Mouse (Mus musculus) stomach, postnatal 0 days (tissue): ENCODE measurements around the gene Rreb1. TPM values are rescaled to one million over a fixed set of nuclear protein-coding genes. Genes with fewer than 3 reads are reported as not detected.

ENCODE experiments used
- ATAC-seq: fragments of 200-750 bp; cut with Nextera tagmentation; 2 replicates; pipeline ENCODE4 v1.8.0; 2017; ENCODE audit not compliant: low FRiP score, low TSS enrichment
- DNase-seq: peaks from one replicate; pipeline ENCODE4 v3.0.0-alpha.2; 2016; ENCODE audit warnings: low spot score
- H3K27ac ChIP-seq: fragments of 300-500 bp; sonication (generic); replicated peaks from 2 replicates; pipeline ENCODE4 v1.5.1; 2014; ENCODE audit warnings: mild to moderate bottlenecking, control low read depth
- H3K27me3 ChIP-seq: fragments of 300-500 bp; sonication (generic); 2 replicates; pipeline ENCODE4 v1.6.1; 2014; ENCODE audit warnings: low read length; ENCODE audit not compliant: control insufficient read depth, insufficient read depth
- H3K36me3 ChIP-seq: fragments of 300-500 bp; sonication (generic); 2 replicates; pipeline ENCODE4 v1.6.1; 2014; ENCODE audit warnings: low read length, mixed read lengths; ENCODE audit not compliant: control insufficient read depth, insufficient read depth
- H3K4me1 ChIP-seq: fragments of 300-500 bp; sonication (generic); replicated peaks from 2 replicates; pipeline ENCODE4 v1.6.1; 2014; ENCODE audit warnings: antibody characterized with exemption; ENCODE audit not compliant: control insufficient read depth, insufficient read depth
- H3K4me2 ChIP-seq: fragments of 300-500 bp; sonication (generic); replicated peaks from 2 replicates; pipeline ENCODE4 v1.6.1; 2014; ENCODE audit warnings: low read depth, mild to moderate bottlenecking, control low read depth, moderate library complexity
- H3K4me3 ChIP-seq: fragments of 300-500 bp; sonication (generic); 2 replicates; pipeline ENCODE4 v1.5.1; 2014; ENCODE audit warnings: low read depth, low read length, control low read depth
- H3K9ac ChIP-seq: fragments of 300-500 bp; sonication (generic); 2 replicates; pipeline ENCODE4 v1.6.1; 2014; ENCODE audit warnings: mild to moderate bottlenecking, low read length, control low read depth, mixed read lengths
- H3K9me3 ChIP-seq: fragments of 300-500 bp; sonication (generic); 2 replicates; pipeline ENCODE4 v1.6.1; 2016; ENCODE audit warnings: low read length; ENCODE audit not compliant: control insufficient read depth
- CTCF ChIP-seq: IDR thresholded peaks from 2 replicates; pipeline ENCODE4 v1.5.1; 2016; ENCODE audit warnings: antibody characterized with exemption, low read depth, mild to moderate bottlenecking, moderate library complexity
- EP300 ChIP-seq: optimal IDR thresholded peaks from 2 replicates; pipeline ENCODE3; 2016; ENCODE audit warnings: antibody characterized with exemption
- WGBS: fragments of 180-500 bp; shearing (Covaris S2); extraction: QIAGEN DNeasy Blood & Tissue Kit; methylation state at CpG from one replicate; pipeline ENCODE4 v1.1.7; 2014; 5-methylcytosine and 5-hydroxymethylcytosine counted together
- polyA plus RNA-seq: library from polyadenylated mRNA; unstranded; fragments of >200 nt; fragmentation: Nextera tagmentation; extraction: Ambion mirVana; gene quantifications from 2 replicates; pipeline ENCODE4 v1.2.1, GENCODE M21; 2015

Rreb1 gene
- polyA plus RNA-seq, 1 experiment from 2014 or later = 6.0 TPM

DNA sequence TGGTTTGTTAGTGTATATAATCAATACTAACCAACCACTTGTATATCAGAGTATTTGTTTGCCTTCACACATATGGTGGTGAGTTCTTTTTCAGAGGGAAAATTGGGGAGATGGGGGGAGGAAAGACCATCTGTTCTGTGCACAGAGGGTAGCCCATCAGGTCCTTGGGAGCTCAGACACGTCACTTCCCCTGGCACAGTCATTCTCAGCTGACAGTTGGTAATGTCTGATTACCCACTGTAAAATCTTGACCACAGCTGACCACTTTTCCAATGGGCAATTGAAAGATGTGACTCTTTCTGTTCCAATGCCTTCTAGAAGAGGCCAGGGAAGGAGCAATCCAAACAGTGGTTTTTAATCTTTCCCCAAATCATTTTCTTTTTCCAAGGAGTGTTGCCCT lies 101.8 kb downstream of the Rreb1 start:
- no peak overlapping the region for H3K4me2 ChIP-seq
- 39% methylated on average over 1 of the region's 1 CpGs for WGBS
- H3K9me3 ChIP-seq = no peaks in the 10 kb centered on the region
- H3K4me1 ChIP-seq = peaks cover 18% of the 10 kb centered on the region
- ATAC-seq = no peak
- no peaks in the 10 kb centered on the region for H3K27me3 ChIP-seq
- H3K27ac ChIP-seq = peak overlapping the region; percentile 61
- no peak for TF ChIP-seq EP300
- TF ChIP-seq CTCF = no peak
- no peaks in the 10 kb centered on the region for H3K36me3 ChIP-seq
- no peak overlapping the region for H3K4me3 ChIP-seq
- H3K9ac ChIP-seq = no peak overlapping the region
- no peak for DNase-seq

DNA sequence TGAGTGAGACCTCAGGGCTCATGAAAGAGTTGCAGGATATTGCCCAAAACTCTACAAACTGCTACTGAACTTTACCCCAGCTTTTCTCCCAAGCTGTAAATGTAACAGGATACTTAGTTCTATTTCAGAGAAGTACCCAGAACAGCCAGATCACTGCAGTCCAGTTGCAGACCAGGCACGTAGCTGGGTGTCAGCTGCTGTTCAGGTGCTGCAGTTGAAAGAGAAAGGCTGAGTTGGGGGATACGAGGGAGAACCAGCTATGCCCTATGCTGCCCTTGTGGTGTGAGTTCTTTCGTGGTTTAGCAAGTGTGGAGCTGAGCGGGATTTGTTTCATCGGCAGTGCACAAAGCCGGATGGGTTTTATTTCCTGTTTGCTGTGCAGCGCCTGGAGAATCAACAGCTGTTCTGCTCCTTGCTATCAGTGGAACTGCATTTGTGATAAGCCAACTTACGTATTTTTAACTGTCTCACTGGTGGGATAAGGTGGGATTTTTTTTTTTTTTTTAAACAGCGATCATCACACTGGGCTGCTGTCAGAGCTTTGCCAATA lies 102.5 kb downstream of the Rreb1 start:
- DNase-seq = no peak
- Histone ChIP-seq H3K4me1 (peaks cover 18% of the 10 kb centered on the region), H3K36me3 (no peaks in the 10 kb centered on the region), H3K4me2 (no peak overlapping the region), H3K27ac (peak overlapping the region; percentile 61), H3K9ac (no peak overlapping the region), H3K9me3 (no peaks in the 10 kb centered on the region), H3K4me3 (no peak overlapping the region), H3K27me3 (no peaks in the 10 kb centered on the region)
- TF ChIP-seq CTCF = no peak
- no peak for ATAC-seq
- WGBS = 22% methylated on average over 9 of the region's 9 CpGs

DNA sequence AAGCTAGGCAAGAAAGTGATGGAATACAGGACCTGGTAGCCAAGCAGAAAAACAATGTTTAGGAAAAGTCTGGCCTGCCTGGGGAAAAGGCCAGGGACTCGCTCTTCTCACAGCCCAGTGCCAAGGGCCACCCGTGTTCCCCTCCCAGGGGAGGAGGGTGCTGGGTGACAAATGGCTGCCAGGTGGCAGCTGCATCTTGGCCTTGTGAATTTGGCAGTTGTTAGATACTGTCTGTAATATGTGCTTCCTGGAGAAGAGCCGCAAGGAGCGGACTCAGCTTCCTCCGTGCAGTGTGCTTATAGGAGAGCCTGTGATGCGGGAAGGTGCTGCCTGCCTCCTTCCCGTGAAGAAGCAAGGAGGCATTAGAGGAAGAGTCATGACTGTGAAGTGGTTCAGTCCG lies 104.3 kb downstream of the Rreb1 start:
- no peak overlapping the region for H3K9ac ChIP-seq
- H3K27me3 ChIP-seq = no peaks in the 10 kb centered on the region
- TF ChIP-seq CTCF (no peak), EP300 (no peak)
- H3K4me1 ChIP-seq = peaks cover 18% of the 10 kb centered on the region
- DNase-seq (no peak), ATAC-seq (no peak)
- 50% methylated on average over 8 of the region's 8 CpGs for WGBS
- H3K9me3 ChIP-seq = no peaks in the 10 kb centered on the region
- H3K36me3 ChIP-seq = no peaks in the 10 kb centered on the region
- H3K4me2 ChIP-seq = no peak overlapping the region
- no peak overlapping the region for H3K4me3 ChIP-seq
- peak overlapping the region; percentile 40; the same call in 1 of the 2 replicates for H3K27ac ChIP-seq

DNA sequence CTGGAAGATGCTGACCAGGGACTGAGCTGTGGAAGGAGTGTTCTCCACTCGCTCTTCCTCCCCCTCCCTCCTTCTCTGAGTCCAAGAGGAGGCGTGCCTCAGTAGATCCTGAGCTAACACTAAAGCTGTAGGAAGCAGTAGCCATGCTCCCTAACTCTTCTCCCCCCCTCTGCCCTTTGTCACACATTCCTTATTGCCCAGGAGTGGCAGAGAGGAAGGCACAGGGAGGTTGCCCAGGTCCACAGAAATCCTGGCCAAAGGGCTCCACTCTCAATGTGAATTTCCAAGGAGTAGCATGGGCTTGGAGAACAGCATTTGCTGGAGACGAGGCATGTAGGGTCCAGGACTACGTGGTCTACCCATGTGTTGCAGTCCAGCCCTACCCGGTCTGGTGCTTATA lies 104.8 kb downstream of the Rreb1 start:
- DNase-seq = no peak
- Histone ChIP-seq H3K27ac (no peak overlapping the region), H3K9me3 (no peaks in the 10 kb centered on the region), H3K4me2 (no peak overlapping the region), H3K9ac (no peak overlapping the region), H3K4me1 (peaks cover 18% of the 10 kb centered on the region), H3K4me3 (no peak overlapping the region), H3K27me3 (no peaks in the 10 kb centered on the region), H3K36me3 (no peaks in the 10 kb centered on the region)
- TF ChIP-seq CTCF = no peak
- no peak for TF ChIP-seq EP300
- WGBS = 79% methylated on average over 5 of the region's 5 CpGs
- no peak for ATAC-seq

DNA sequence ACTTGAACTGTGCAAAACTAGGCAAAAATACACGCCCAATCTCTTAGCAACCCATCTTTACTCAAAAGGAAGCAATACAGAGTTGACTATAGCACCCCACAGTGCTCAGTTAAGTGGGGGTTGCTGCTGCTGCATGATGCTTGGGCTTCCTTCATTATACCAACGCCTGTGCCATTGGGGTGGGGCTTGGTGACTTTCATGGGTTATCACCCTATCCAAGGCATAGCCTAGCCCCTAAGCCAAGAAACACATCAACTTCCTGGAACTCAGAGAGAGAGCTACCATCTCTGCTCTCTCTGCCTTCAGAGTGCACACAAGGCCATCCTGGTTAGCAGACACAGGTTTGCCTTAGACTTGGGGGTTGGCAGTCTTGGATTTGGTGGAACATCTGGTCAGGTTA lies 107.2 kb downstream of the Rreb1 start:
- Histone ChIP-seq H3K27me3 (no peaks in the 10 kb centered on the region), H3K9me3 (no peaks in the 10 kb centered on the region), H3K9ac (no peak overlapping the region), H3K4me3 (no peak overlapping the region), H3K4me2 (no peak overlapping the region), H3K36me3 (no peaks in the 10 kb centered on the region), H3K4me1 (peaks cover 7% of the 10 kb centered on the region), H3K27ac (no peak overlapping the region)
- 81% methylated on average over 2 of the region's 2 CpGs for WGBS
- TF ChIP-seq EP300 (no peak), CTCF (no peak)
- ATAC-seq (no peak), DNase-seq (no peak)

DNA sequence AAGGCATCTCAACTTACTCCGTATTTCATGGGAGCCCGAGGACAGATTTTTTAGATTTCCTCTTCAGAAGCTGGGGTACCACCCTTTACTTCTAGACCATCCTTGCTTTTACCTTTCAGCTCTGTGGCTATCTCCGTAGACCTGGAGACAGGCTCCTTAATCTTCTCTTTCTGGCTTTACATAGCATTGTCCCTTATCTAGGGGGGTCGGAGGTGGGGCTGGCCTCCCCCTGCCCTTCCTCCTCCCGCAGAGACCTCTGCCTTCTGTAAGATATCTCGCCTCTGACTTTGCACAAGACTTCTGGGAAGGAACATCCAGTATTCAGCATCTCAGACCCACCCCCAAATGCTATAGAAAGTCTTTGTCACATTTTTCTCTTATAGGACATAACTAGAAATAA lies 107.8 kb downstream of the Rreb1 start:
- Histone ChIP-seq H3K9ac (no peak overlapping the region), H3K27ac (no peak overlapping the region), H3K36me3 (no peaks in the 10 kb centered on the region), H3K9me3 (no peaks in the 10 kb centered on the region), H3K4me2 (no peak overlapping the region), H3K4me3 (no peak overlapping the region), H3K27me3 (no peaks in the 10 kb centered on the region), H3K4me1 (peaks cover 7% of the 10 kb centered on the region)
- 72% methylated on average over 6 of the region's 6 CpGs for WGBS
- no peak for TF ChIP-seq CTCF
- TF ChIP-seq EP300 = no peak
- ATAC-seq (no peak), DNase-seq (no peak)
